Mouse (Mus musculus): ENCODE results near the gene Rhbdd3. TPM values are rescaled to one million over a fixed set of nuclear protein-coding genes. Genes with fewer than 3 reads are reported as not detected.

Rhbdd3 gene
- polyA plus RNA-seq, 1 experiment: 32.3 TPM

GRCm38 (mm10) chr11:5102384-5102783 lies 3.7 kb downstream of the Rhbdd3 start:
- H3K27ac ChIP-seq (ENCODE audit: insufficient read depth, low read length): no peak overlapping the region
- TF ChIP-seq CTCF (IDR thresholded peaks at IDR 0.05; ENCODE audit: extremely low read depth, insufficient read depth, low read length): no peak
- no peak for TF ChIP-seq POLR2A (IDR thresholded peaks at IDR 0.05; ENCODE audit: extremely low read depth, insufficient read depth, low read length)
- H3K4me3 ChIP-seq (ENCODE audit: insufficient read depth, low read length): no peak overlapping the region
- H3K4me1 ChIP-seq (ENCODE audit: control insufficient read depth, insufficient read depth, low read length): peaks cover 4% of the 10 kb centered on the region; the same call in 1 of the 2 replicates

- Histone ChIP-seq H3K4me3 (ENCODE audit: insufficient read depth, low read length) (no peak overlapping the region), H3K4me1 (ENCODE audit: control insufficient read depth, insufficient read depth, low read length) (peaks cover 4% of the 10 kb centered on the region; the same call in 1 of the 2 replicates), H3K27ac (ENCODE audit: insufficient read depth, low read length) (no peak overlapping the region)
- no peak for TF ChIP-seq CTCF (IDR thresholded peaks at IDR 0.05; ENCODE audit: extremely low read depth, insufficient read depth, low read length)
- no peak for TF ChIP-seq POLR2A (IDR thresholded peaks at IDR 0.05; ENCODE audit: extremely low read depth, insufficient read depth, low read length)
These were observed 5.3 kb downstream of the Rhbdd3 start for GRCm38 (mm10) chr11:5103986-5104509.

- H3K27ac ChIP-seq (ENCODE audit: insufficient read depth, low read length): no peak overlapping the region
- H3K4me1 ChIP-seq (ENCODE audit: control insufficient read depth, insufficient read depth, low read length): no peaks in the 10 kb centered on the region
- no peak overlapping the region for H3K4me3 ChIP-seq (ENCODE audit: insufficient read depth, low read length)
- no peak for TF ChIP-seq CTCF (IDR thresholded peaks at IDR 0.05; ENCODE audit: extremely low read depth, insufficient read depth, low read length)
- TF ChIP-seq POLR2A (IDR thresholded peaks at IDR 0.05; ENCODE audit: extremely low read depth, insufficient read depth, low read length): no peak
These were observed 10.7 kb downstream of the Rhbdd3 start for GRCm38 (mm10) chr11:5109441-5109840.

GRCm38 (mm10) chr11:5113645-5114044 lies 14.9 kb downstream of the Rhbdd3 start:
- Histone ChIP-seq H3K4me1 (ENCODE audit: control insufficient read depth, insufficient read depth, low read length) (no peaks in the 10 kb centered on the region), H3K4me3 (ENCODE audit: insufficient read depth, low read length) (no peak overlapping the region), H3K27ac (ENCODE audit: insufficient read depth, low read length) (no peak overlapping the region)
- no peak for TF ChIP-seq POLR2A (IDR thresholded peaks at IDR 0.05; ENCODE audit: extremely low read depth, insufficient read depth, low read length)
- TF ChIP-seq CTCF (IDR thresholded peaks at IDR 0.05; ENCODE audit: extremely low read depth, insufficient read depth, low read length): no peak

- H3K4me3 ChIP-seq (ENCODE audit: insufficient read depth, low read length): peak overlapping the region; percentile 7
- H3K4me1 ChIP-seq (ENCODE audit: control insufficient read depth, insufficient read depth, low read length): no peaks in the 10 kb centered on the region
- TF ChIP-seq CTCF (IDR thresholded peaks at IDR 0.05; ENCODE audit: extremely low read depth, insufficient read depth, low read length) (peak; percentile 100), POLR2A (IDR thresholded peaks at IDR 0.05; ENCODE audit: extremely low read depth, insufficient read depth, low read length) (peak; percentile 19; the same call in 1 of the 2 replicates)
- no peak overlapping the region for H3K27ac ChIP-seq (ENCODE audit: insufficient read depth, low read length)
These were observed 16.3 kb downstream of the Rhbdd3 start for GRCm38 (mm10) chr11:5114931-5115581.

- Histone ChIP-seq H3K27ac (ENCODE audit: insufficient read depth, low read length) (no peak overlapping the region), H3K4me1 (ENCODE audit: control insufficient read depth, insufficient read depth, low read length) (no peaks in the 10 kb centered on the region), H3K4me3 (ENCODE audit: insufficient read depth, low read length) (no peak overlapping the region)
- TF ChIP-seq POLR2A (IDR thresholded peaks at IDR 0.05; ENCODE audit: extremely low read depth, insufficient read depth, low read length): no peak
- no peak for TF ChIP-seq CTCF (IDR thresholded peaks at IDR 0.05; ENCODE audit: extremely low read depth, insufficient read depth, low read length)
These were observed 27.0 kb downstream of the Rhbdd3 start for GRCm38 (mm10) chr11:5125713-5126112.

- no peak overlapping the region for H3K27ac ChIP-seq (ENCODE audit: insufficient read depth, low read length)
- H3K4me3 ChIP-seq (ENCODE audit: insufficient read depth, low read length): no peak overlapping the region
- TF ChIP-seq POLR2A (IDR thresholded peaks at IDR 0.05; ENCODE audit: extremely low read depth, insufficient read depth, low read length) (no peak), CTCF (IDR thresholded peaks at IDR 0.05; ENCODE audit: extremely low read depth, insufficient read depth, low read length) (no peak)
- no peaks in the 10 kb centered on the region for H3K4me1 ChIP-seq (ENCODE audit: control insufficient read depth, insufficient read depth, low read length)
These were observed 30.3 kb downstream of the Rhbdd3 start for GRCm38 (mm10) chr11:5129035-5129480.

GRCm38 (mm10) chr11:5130111-5130665 lies 31.5 kb downstream of the Rhbdd3 start:
- Histone ChIP-seq H3K4me3 (ENCODE audit: insufficient read depth, low read length) (no peak overlapping the region), H3K4me1 (ENCODE audit: control insufficient read depth, insufficient read depth, low read length) (no peaks in the 10 kb centered on the region)
- no peak for TF ChIP-seq CTCF (IDR thresholded peaks at IDR 0.05; ENCODE audit: extremely low read depth, insufficient read depth, low read length)
- no peak for TF ChIP-seq POLR2A (IDR thresholded peaks at IDR 0.05; ENCODE audit: extremely low read depth, insufficient read depth, low read length)

GRCm38 (mm10) chr11:5132751-5133150 lies 34.0 kb downstream of the Rhbdd3 start:
- TF ChIP-seq CTCF (IDR thresholded peaks at IDR 0.05; ENCODE audit: extremely low read depth, insufficient read depth, low read length) (no peak), POLR2A (IDR thresholded peaks at IDR 0.05; ENCODE audit: extremely low read depth, insufficient read depth, low read length) (no peak)
- H3K4me3 ChIP-seq (ENCODE audit: insufficient read depth, low read length): no peak overlapping the region
- H3K27ac ChIP-seq (ENCODE audit: insufficient read depth, low read length): no peak overlapping the region
- H3K4me1 ChIP-seq (ENCODE audit: control insufficient read depth, insufficient read depth, low read length): no peaks in the 10 kb centered on the region

More at GRCm38 (mm10) chr11:5130111-5130665, 31.5 kb downstream of the Rhbdd3 start:
- no peak overlapping the region for H3K27ac ChIP-seq (ENCODE audit: insufficient read depth, low read length)

GRCm38 (mm10) chr11:5135914-5136313 lies 37.2 kb downstream of the Rhbdd3 start:
- Histone ChIP-seq H3K27ac (ENCODE audit: insufficient read depth, low read length) (no peak overlapping the region), H3K4me1 (ENCODE audit: control insufficient read depth, insufficient read depth, low read length) (no peaks in the 10 kb centered on the region), H3K4me3 (ENCODE audit: insufficient read depth, low read length) (no peak overlapping the region)
- no peak for TF ChIP-seq CTCF (IDR thresholded peaks at IDR 0.05; ENCODE audit: extremely low read depth, insufficient read depth, low read length)
- TF ChIP-seq POLR2A (IDR thresholded peaks at IDR 0.05; ENCODE audit: extremely low read depth, insufficient read depth, low read length): no peak

All from cortical plate, adult 2 months (tissue).